21 mouse cellular contexts compared by ENCODE assay signal in the genomic region with DNA sequence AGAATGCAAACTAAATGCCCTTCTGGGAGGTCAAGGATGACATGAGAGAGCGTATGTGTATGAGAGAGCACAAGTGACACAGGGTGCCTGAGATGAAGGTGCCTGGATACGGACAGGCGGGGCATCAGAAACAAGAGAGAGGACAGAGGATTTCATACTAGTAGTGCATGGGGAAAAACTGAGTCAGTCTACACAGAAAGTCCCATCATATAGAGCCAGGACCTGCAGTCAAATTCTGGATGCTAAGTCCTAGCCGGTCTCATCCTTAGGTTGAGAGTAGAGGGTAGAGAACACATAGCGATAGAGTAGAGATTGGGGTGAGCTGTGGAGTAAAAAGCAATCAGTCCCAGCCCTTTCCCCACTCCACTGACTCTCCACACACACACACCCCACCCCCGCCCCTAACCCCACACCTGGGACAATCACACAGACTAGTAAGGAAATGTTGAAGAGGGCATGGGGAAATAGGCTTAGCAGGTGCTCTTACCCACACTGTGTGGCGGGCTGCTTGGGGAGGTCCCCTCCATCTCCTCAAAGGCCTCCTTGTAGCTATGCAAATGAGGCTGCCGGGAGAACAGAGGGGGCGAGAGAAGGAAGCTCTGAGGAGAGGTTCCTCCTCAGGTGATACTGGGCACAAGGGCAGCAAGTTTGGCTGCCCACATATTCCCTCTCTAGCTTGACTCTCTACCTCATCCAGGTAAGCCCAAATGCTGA.
DNase-seq lines count a peak whose midpoint lies in the region; ATAC-seq lines count a peak whose summit lies in the region.
"Had no signal": no experiment of that assay in that cellular context is flagged by ENCODE, and none has a peak within 500 bp of the region (broad histone marks: within the 10 kb centered on the region; RNA-seq: fewer than 3 reads in every experiment).

No protein-coding gene starts in this region.

- H3K4me3 ChIP-seq in heart, embryonic 12.5 days, result no peak overlapping the region
- H3K4me3 ChIP-seq: embryonic facial prominence, embryonic 12.5 days; intestine, embryonic 15.5 days; kidney, embryonic 15.5 days; midbrain, embryonic 13.5 days had no signal

- H3K9me3 ChIP-seq in heart, embryonic 12.5 days (replicated peaks), result no peaks in the 10 kb centered on the region
- H3K9me3 ChIP-seq: embryonic facial prominence, embryonic 12.5 days; G1E; intestine, embryonic 15.5 days; kidney, embryonic 15.5 days; midbrain, embryonic 13.5 days had no signal

- peaks cover 91% of the 10 kb centered on the region for H3K4me1 ChIP-seq in heart, embryonic 12.5 days (replicated peaks)

- intact Hi-C loops in heart, postnatal 14 days (cut with DNase I), result no loop called here

- H3K4me2 ChIP-seq in heart, embryonic 12.5 days, result no peak overlapping the region
- H3K4me2 ChIP-seq: embryonic facial prominence, embryonic 12.5 days; intestine, embryonic 15.5 days; kidney, embryonic 15.5 days; liver, embryonic 11.5 days; midbrain, embryonic 13.5 days had no signal

- 74% methylated on average over 9 of the region's 9 CpGs for WGBS in heart, embryonic 12.5 days

- peak overlapping the region; percentile 4; the same call in 1 of the 2 replicates for H3K9ac ChIP-seq in heart, embryonic 12.5 days
- H3K9ac ChIP-seq: embryonic facial prominence, embryonic 12.5 days; intestine, embryonic 15.5 days; kidney, embryonic 15.5 days; midbrain, embryonic 13.5 days had no signal

- H3K27me3 ChIP-seq in heart, embryonic 12.5 days (replicated peaks), result no peaks in the 10 kb centered on the region
- H3K27me3 ChIP-seq: embryonic facial prominence, embryonic 12.5 days; intestine, embryonic 15.5 days; kidney, embryonic 15.5 days; midbrain, embryonic 13.5 days had no signal

- no peak for ATAC-seq in heart, embryonic 12.5 days (ENCODE audit: insufficient number of reproducible peaks, low FRiP score)
- ATAC-seq: intestine, embryonic 15.5 days; midbrain, embryonic 13.5 days had no signal

- no peak overlapping the region for H3K27ac ChIP-seq in heart, embryonic 12.5 days (ENCODE audit: poor library complexity, severe bottlenecking)
- H3K27ac ChIP-seq: embryonic facial prominence, embryonic 12.5 days; intestine, embryonic 15.5 days; kidney, embryonic 15.5 days; macrophage; midbrain, embryonic 13.5 days had no signal

- H3K36me3 ChIP-seq in heart, embryonic 12.5 days, result peaks cover 85% of the 10 kb centered on the region
- H3K36me3 ChIP-seq: G1E; intestine, embryonic 15.5 days; midbrain, embryonic 13.5 days had no signal

- DNase-seq in heart, postnatal 14 days, result no peak
- peak; percentile 52 to 54 for DNase-seq in B cell, adult 2 months
- DNase-seq in induced T-regulatory cell, adult 2 months (ENCODE audit: low read depth), result peak; percentile 74
- DNase-seq in thymus, postnatal 10 days (ENCODE audit: low spot score in 2 of 2), result peak; percentile 57 to 62
- DNase-seq in cerebellum, postnatal 36 days, result no peak
- no peak for DNase-seq in ovary, postnatal 10 days (ENCODE audit: low spot score)
- no peak for DNase-seq in adrenal gland, postnatal 25 days
- DNase-seq: cerebellum, adult 2 months; gastrocnemius, postnatal 14 days; left cerebral cortex, postnatal 4 days; lung, adult 2 months; retina, postnatal 1 day; right cerebral cortex, postnatal 4 days had no signal

Comparison
In these comparisons a context has a peak if more than half of its experiments do, and no peak if none do; other contexts are left out.
1. DNase-seq: peak in B cell, adult 2 months (2 of 2), induced T-regulatory cell, adult 2 months (single experiment) and thymus, postnatal 10 days (2 of 2); none in heart, postnatal 14 days (0 of 2), cerebellum, postnatal 36 days (0 of 2), ovary, postnatal 10 days (single experiment) and adrenal gland, postnatal 25 days (single experiment).